Mouse (Mus musculus) adrenal gland, postnatal 4 days (tissue): ENCODE data around the gene Spp2. TPM values are rescaled to one million over a fixed set of nuclear protein-coding genes. Genes with fewer than 3 reads are reported as not detected.
"Not testable (repeated sequence)": the region's sequence is repeated elsewhere in the genome, so short reads cannot be mapped to it uniquely, and the experiment has no call there.

Source experiments
- DNase-seq, 2 experiments: peaks; one replicate each; pipeline ENCODE4 v3.0.0; 2021 to 2022; ENCODE audit warnings: low spot score in 2 of 2, mixed read lengths in 2 of 2
- total RNA-seq, 2 experiments: library from RNA; stranded (reverse); gene quantifications; 2 replicates each; pipeline ENCODE4 v1.2.3; 2021

Gene Spp2
- total RNA-seq, 2 experiments from 2014 or later, result 42.2 to 83.6 TPM

GRCm38 (mm10) chr1:88433096-88433883, 26.5 kb downstream of the Spp2 start:
- DNase-seq, result no peak

GRCm38 (mm10) chr1:88434057-88434456, 27.3 kb downstream of the Spp2 start:
- no peak for DNase-seq

- DNase-seq, result no peak
Measured at GRCm38 (mm10) chr1:88437206-88438126, 30.7 kb downstream of the Spp2 start.

GRCm38 (mm10) chr1:88443383-88443782, 36.6 kb downstream of the Spp2 start:
- DNase-seq, result no peak

GRCm38 (mm10) chr1:88445400-88445799, 38.6 kb downstream of the Spp2 start:
- no peak for DNase-seq

- no peak for DNase-seq
Measured at GRCm38 (mm10) chr1:88446270-88447030, 39.7 kb downstream of the Spp2 start.

GRCm38 (mm10) chr1:88447483-88447882, 40.7 kb downstream of the Spp2 start:
- DNase-seq, result no peak

GRCm38 (mm10) chr1:88448094-88448493, 41.3 kb downstream of the Spp2 start:
- not testable (repeated sequence) for DNase-seq

- DNase-seq, result no peak
Measured at GRCm38 (mm10) chr1:88449741-88450140, 43.0 kb downstream of the Spp2 start.

- no peak for DNase-seq
Measured at GRCm38 (mm10) chr1:88450668-88451067, 43.9 kb downstream of the Spp2 start.

GRCm38 (mm10) chr1:88452198-88452597, 45.4 kb downstream of the Spp2 start:
- DNase-seq, result no peak

GRCm38 (mm10) chr1:88454703-88455102, 47.9 kb downstream of the Spp2 start:
- no peak for DNase-seq

GRCm38 (mm10) chr1:88455761-88456160, 49.0 kb downstream of the Spp2 start:
- no peak for DNase-seq

GRCm38 (mm10) chr1:88456451-88457072, 49.8 kb downstream of the Spp2 start:
- DNase-seq, result peak; percentile 17 to 39

GRCm38 (mm10) chr1:88459196-88459595, 52.4 kb downstream of the Spp2 start:
- DNase-seq, result no peak

GRCm38 (mm10) chr1:88459655-88460054, 52.9 kb downstream of the Spp2 start:
- no peak for DNase-seq

GRCm38 (mm10) chr1:88461096-88461495, 54.3 kb downstream of the Spp2 start:
- DNase-seq, result no peak

- DNase-seq, result no peak
Measured at GRCm38 (mm10) chr1:88462484-88462883, 55.7 kb downstream of the Spp2 start.

GRCm38 (mm10) chr1:88463241-88463640, 56.5 kb downstream of the Spp2 start:
- no peak for DNase-seq

GRCm38 (mm10) chr1:88464109-88464905, 57.5 kb downstream of the Spp2 start:
- no peak for DNase-seq
